Mouse (Mus musculus): ENCODE measurements around the gene Ankrd13a. TPM values are rescaled to one million over a fixed set of nuclear protein-coding genes. Genes with fewer than 3 reads are reported as not detected.
A peak's percentile ranks its signal among the peaks of the same experiment; 100 is the strongest.

Gene Ankrd13a
- polyA plus RNA-seq, 1 experiment from 2014 or later: 49.8 TPM

GRCm38 (mm10) chr5:114784622-114785165 lies 10.2 kb downstream of the Ankrd13a start:
- peak overlapping the region; percentile 49; the same call in 1 of the 2 replicates for H3K27ac ChIP-seq
- H3K4me2 ChIP-seq: no peak overlapping the region
- 76% methylated on average over 16 of the region's 16 CpGs for WGBS

DNA sequence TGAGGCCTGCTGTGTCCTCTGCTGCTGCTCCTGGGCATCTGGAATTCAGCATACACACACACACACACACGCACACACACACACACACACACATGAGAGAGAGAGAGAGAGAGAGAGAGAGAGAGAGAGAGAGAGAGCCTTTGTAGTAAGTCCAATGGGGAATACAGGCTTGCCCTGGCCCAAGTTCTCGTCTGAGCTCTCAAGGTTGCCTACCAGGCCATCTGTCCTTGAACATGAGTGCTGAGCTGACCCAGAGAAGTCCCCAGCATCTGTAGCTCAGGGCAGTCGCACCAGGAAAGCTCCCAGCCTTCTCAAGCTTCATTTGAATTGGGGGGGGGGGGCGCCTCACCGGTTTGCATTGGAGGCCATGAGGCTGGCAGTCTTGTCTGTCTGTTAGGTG lies 10.7 kb downstream of the Ankrd13a start:
- Histone ChIP-seq H3K4me2 (no peak overlapping the region), H3K4me1 (peaks cover 22% of the 10 kb centered on the region), H3K9me3 (replicated peaks) (no peaks in the 10 kb centered on the region), H3K9ac (no peak overlapping the region), H3K4me3 (replicated peaks) (no peak overlapping the region), H3K27me3 (no peaks in the 10 kb centered on the region), H3K27ac (0 out of 2 replicates have a peak overlapping the region, but pooled peaks have one; percentile 49), H3K36me3 (peaks cover 44% of the 10 kb centered on the region)
- no peak for ATAC-seq (replicated peaks; ENCODE audit: low FRiP score)
- 80% methylated on average over 5 of the region's 5 CpGs for WGBS

More at GRCm38 (mm10) chr5:114784622-114785165, 10.2 kb downstream of the Ankrd13a start:
- no peak overlapping the region for H3K9ac ChIP-seq
- H3K36me3 ChIP-seq: peaks cover 42% of the 10 kb centered on the region
- H3K27me3 ChIP-seq: no peaks in the 10 kb centered on the region
- H3K9me3 ChIP-seq (replicated peaks): no peaks in the 10 kb centered on the region
- peaks cover 26% of the 10 kb centered on the region for H3K4me1 ChIP-seq
- H3K4me3 ChIP-seq (replicated peaks): no peak overlapping the region
- no peak for ATAC-seq (replicated peaks; ENCODE audit: low FRiP score)

- H3K36me3 ChIP-seq: peaks cover 70% of the 10 kb centered on the region
- peaks cover 20% of the 10 kb centered on the region for H3K4me1 ChIP-seq
- H3K27me3 ChIP-seq: 0 out of 2 replicates have a peak, but pooled peaks cover 2% of the 10 kb centered on the region
- H3K4me3 ChIP-seq (replicated peaks): no peak overlapping the region
- H3K9me3 ChIP-seq (replicated peaks): no peaks in the 10 kb centered on the region
- H3K9ac ChIP-seq: no peak overlapping the region
- no peak overlapping the region for H3K27ac ChIP-seq
- H3K4me2 ChIP-seq: no peak overlapping the region
- ATAC-seq (replicated peaks; ENCODE audit: low FRiP score): no peak
- 74% methylated on average over 7 of the region's 7 CpGs for WGBS
These were observed 18.8 kb downstream of the Ankrd13a start for GRCm38 (mm10) chr5:114793317-114793716.

DNA sequence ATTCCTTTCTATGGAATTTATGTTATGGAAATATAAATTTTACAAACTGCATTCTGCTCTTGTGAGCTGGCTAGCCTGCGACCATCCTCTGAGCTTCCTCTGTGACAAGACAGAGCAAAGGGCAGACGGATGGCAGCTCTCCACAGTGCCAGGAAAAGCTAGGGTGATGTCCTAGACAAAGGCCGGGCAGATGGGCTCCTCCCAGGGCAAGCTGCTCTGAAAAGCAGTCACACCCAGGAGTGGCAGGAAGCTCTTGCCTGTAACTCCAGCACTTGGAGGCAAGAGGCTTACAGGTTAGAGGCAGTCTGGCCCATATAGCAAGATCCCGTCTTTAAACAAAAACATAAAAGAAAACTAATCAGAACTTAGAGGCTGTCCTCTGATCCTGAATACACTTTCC lies 20.1 kb downstream of the Ankrd13a start:
- Histone ChIP-seq H3K4me3 (replicated peaks) (no peak overlapping the region), H3K27me3 (0 out of 2 replicates have a peak, but pooled peaks cover 2% of the 10 kb centered on the region), H3K9ac (no peak overlapping the region), H3K4me1 (peaks cover 20% of the 10 kb centered on the region), H3K4me2 (no peak overlapping the region), H3K27ac (no peak overlapping the region), H3K36me3 (peaks cover 69% of the 10 kb centered on the region), H3K9me3 (replicated peaks) (no peaks in the 10 kb centered on the region)
- WGBS: 74% methylated on average over 4 of the region's 4 CpGs
- ATAC-seq (replicated peaks; ENCODE audit: low FRiP score): no peak

GRCm38 (mm10) chr5:114795231-114795630 lies 20.8 kb downstream of the Ankrd13a start:
- peaks cover 20% of the 10 kb centered on the region for H3K4me1 ChIP-seq
- no peaks in the 10 kb centered on the region for H3K9me3 ChIP-seq (replicated peaks)
- H3K9ac ChIP-seq: no peak overlapping the region
- 54% methylated on average over 9 of the region's 9 CpGs for WGBS
- ATAC-seq (replicated peaks; ENCODE audit: low FRiP score): no peak
- no peak overlapping the region for H3K27ac ChIP-seq
- no peak overlapping the region for H3K4me3 ChIP-seq (replicated peaks)
- H3K27me3 ChIP-seq: 0 out of 2 replicates have a peak, but pooled peaks cover 2% of the 10 kb centered on the region
- H3K36me3 ChIP-seq: peaks cover 71% of the 10 kb centered on the region
- H3K4me2 ChIP-seq: no peak overlapping the region

DNA sequence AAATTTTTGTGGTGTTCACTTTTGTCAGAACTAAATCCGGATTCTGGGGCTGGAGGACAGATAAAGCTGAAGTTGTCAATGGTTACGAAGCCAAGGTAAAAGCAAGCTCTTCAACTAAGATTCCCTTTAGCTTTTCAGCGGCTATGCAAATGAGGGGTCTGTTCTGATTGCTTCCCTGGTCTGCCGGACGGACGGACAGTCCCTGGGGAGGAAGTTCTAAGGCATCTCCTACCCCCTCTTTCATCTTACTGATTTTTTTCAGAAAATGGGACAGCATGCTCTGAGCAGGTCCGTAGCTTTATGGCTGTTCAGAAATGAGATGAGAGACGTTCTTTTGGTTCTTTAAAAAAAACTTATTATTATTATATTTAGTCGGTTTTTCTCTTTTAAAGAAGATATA lies 21.2 kb downstream of the Ankrd13a start:
- H3K9me3 ChIP-seq (replicated peaks): no peaks in the 10 kb centered on the region
- no peak overlapping the region for H3K4me2 ChIP-seq
- WGBS: 68% methylated on average over 9 of the region's 9 CpGs
- H3K27me3 ChIP-seq: 0 out of 2 replicates have a peak, but pooled peaks cover 2% of the 10 kb centered on the region
- peaks cover 69% of the 10 kb centered on the region for H3K36me3 ChIP-seq
- no peak overlapping the region for H3K4me3 ChIP-seq (replicated peaks)
- no peak overlapping the region for H3K27ac ChIP-seq
- H3K4me1 ChIP-seq: peaks cover 20% of the 10 kb centered on the region
- H3K9ac ChIP-seq: no peak overlapping the region
- ATAC-seq (replicated peaks; ENCODE audit: low FRiP score): no peak

- Histone ChIP-seq H3K9ac (no peak overlapping the region), H3K27me3 (0 out of 2 replicates have a peak, but pooled peaks cover 2% of the 10 kb centered on the region), H3K4me3 (replicated peaks) (peak overlapping the region; percentile 41), H3K36me3 (peaks cover 67% of the 10 kb centered on the region), H3K9me3 (replicated peaks) (no peaks in the 10 kb centered on the region), H3K4me2 (peak overlapping the region; percentile 68), H3K4me1 (peaks cover 24% of the 10 kb centered on the region), H3K27ac (no peak overlapping the region)
- 16% methylated on average over 40 of the region's 40 CpGs for WGBS
- peak; percentile 49; the same call in 1 of the 2 replicates for ATAC-seq (replicated peaks; ENCODE audit: low FRiP score)
These were observed 22.0 kb downstream of the Ankrd13a start for GRCm38 (mm10) chr5:114796299-114797012.

- 81% methylated on average over 8 of the region's 8 CpGs for WGBS
- ATAC-seq (replicated peaks; ENCODE audit: low FRiP score): no peak
- Histone ChIP-seq H3K9me3 (replicated peaks) (no peaks in the 10 kb centered on the region), H3K4me2 (peak overlapping the region; percentile 68; the same call in 1 of the 2 replicates), H3K36me3 (peaks cover 67% of the 10 kb centered on the region), H3K4me1 (peaks cover 24% of the 10 kb centered on the region), H3K4me3 (replicated peaks) (no peak overlapping the region), H3K9ac (no peak overlapping the region), H3K27me3 (0 out of 2 replicates have a peak, but pooled peaks cover 2% of the 10 kb centered on the region), H3K27ac (no peak overlapping the region)
These were observed 22.8 kb downstream of the Ankrd13a start for GRCm38 (mm10) chr5:114797253-114797652.

DNA sequence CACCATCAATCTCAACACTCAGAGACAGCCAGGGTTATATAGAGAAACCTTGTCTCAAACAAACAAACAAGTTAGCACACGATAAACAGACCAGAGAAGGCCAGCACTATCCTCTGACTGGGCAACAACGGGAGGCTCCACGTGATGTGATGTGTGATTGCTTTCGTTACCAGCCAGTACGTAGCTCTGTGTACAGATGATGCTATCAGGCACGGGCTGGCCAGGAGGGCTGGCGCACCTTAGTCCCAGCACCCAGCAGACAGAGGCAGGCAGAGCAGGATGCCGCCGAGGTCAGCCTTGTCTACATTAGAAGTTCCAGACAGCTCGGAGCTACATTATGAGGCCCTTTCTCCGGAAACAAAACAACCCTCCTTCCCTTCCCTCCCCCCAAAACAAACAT lies 25.4 kb downstream of the Ankrd13a start:
- Histone ChIP-seq H3K9ac (no peak overlapping the region), H3K27ac (no peak overlapping the region), H3K4me1 (peaks cover 20% of the 10 kb centered on the region), H3K27me3 (0 out of 2 replicates have a peak, but pooled peaks cover 2% of the 10 kb centered on the region), H3K4me2 (no peak overlapping the region), H3K9me3 (replicated peaks) (no peaks in the 10 kb centered on the region), H3K4me3 (replicated peaks) (no peak overlapping the region), H3K36me3 (peaks cover 73% of the 10 kb centered on the region)
- WGBS: 87% methylated on average over 11 of the region's 11 CpGs
- no peak for ATAC-seq (replicated peaks; ENCODE audit: low FRiP score)

DNA sequence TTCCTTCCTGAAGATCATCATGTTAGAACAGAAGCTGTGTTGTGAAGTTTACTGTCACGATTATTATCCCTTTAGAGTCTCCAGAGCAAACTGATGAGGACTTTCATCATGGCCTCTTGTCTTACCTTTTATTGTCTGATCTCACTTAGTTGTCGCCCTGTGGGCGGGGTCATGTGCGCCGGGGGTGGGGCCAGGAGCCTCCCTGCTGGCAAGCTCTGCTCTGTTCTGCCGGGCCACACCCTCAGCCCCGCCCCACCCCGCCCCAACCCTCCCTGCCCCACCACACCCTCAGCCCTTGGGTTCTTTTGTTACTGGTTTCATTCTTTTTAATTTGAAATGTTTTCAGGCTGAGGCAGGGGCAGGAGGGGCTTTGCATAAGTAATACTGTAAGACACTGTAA lies 26.6 kb downstream of the Ankrd13a start:
- no peaks in the 10 kb centered on the region for H3K27me3 ChIP-seq
- ATAC-seq (replicated peaks; ENCODE audit: low FRiP score): peak; percentile 57; the same call in 1 of the 2 replicates
- H3K9me3 ChIP-seq (replicated peaks): no peaks in the 10 kb centered on the region
- no peak overlapping the region for H3K9ac ChIP-seq
- peaks cover 10% of the 10 kb centered on the region for H3K4me1 ChIP-seq
- peaks cover 83% of the 10 kb centered on the region for H3K36me3 ChIP-seq
- no peak overlapping the region for H3K4me3 ChIP-seq (replicated peaks)
- no peak overlapping the region for H3K4me2 ChIP-seq
- H3K27ac ChIP-seq: no peak overlapping the region; the same call in 1 of the 2 replicates
- 22% methylated on average over 8 of the region's 8 CpGs for WGBS

- Histone ChIP-seq H3K27me3 (no peaks in the 10 kb centered on the region), H3K36me3 (peaks cover 90% of the 10 kb centered on the region), H3K4me2 (no peak overlapping the region), H3K4me1 (peaks cover 3% of the 10 kb centered on the region; the same call in 1 of the 2 replicates), H3K9me3 (replicated peaks) (no peaks in the 10 kb centered on the region), H3K4me3 (replicated peaks) (no peak overlapping the region), H3K9ac (no peak overlapping the region), H3K27ac (no peak overlapping the region)
- 91% methylated on average over 6 of the region's 6 CpGs for WGBS
- no peak for ATAC-seq (replicated peaks; ENCODE audit: low FRiP score)
These were observed 27.4 kb downstream of the Ankrd13a start for GRCm38 (mm10) chr5:114801841-114802240.

DNA sequence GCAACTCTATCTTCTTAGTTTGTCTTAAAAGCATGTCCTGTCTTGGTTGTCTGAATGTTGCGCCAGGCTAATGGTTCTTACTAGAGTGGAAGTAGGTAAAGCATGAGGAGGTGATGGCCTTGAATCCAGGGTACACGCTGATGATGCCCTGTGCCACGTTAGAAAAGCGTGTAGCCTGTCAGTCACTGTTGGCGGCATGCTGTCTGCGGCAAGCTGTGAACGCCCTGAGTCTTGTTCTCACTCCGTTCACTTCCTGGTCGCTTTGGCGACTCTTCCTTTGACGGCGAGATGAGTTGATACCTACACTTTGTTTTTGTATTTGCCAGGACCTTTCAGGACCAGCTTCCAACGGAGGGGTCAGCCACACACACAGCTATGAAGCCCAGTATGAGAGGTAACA lies 28.8 kb downstream of the Ankrd13a start:
- no peaks in the 10 kb centered on the region for H3K27me3 ChIP-seq
- H3K4me2 ChIP-seq: no peak overlapping the region
- peaks cover 89% of the 10 kb centered on the region for H3K36me3 ChIP-seq
- WGBS: 88% methylated on average over 13 of the region's 13 CpGs
- no peak overlapping the region for H3K4me3 ChIP-seq (replicated peaks)
- H3K4me1 ChIP-seq: peaks cover 14% of the 10 kb centered on the region; the same call in 1 of the 2 replicates
- no peak overlapping the region for H3K9ac ChIP-seq
- ATAC-seq (replicated peaks; ENCODE audit: low FRiP score): no peak
- H3K27ac ChIP-seq: no peak overlapping the region
- H3K9me3 ChIP-seq (replicated peaks): no peaks in the 10 kb centered on the region
